Mouse (Mus musculus): ENCODE results near the gene Riox1.

- TF ChIP-seq GATA1 (IDR thresholded peaks at IDR 0.05; ENCODE audit: borderline replicate concordance, low read length) (no peak), FLI1 (IDR thresholded peaks at IDR 0.05; ENCODE audit: low read length) (no peak)
These were observed 26.1 kb upstream of the Riox1 start for GRCm38 (mm10) chr12:83924332-83924731.
